Mouse (Mus musculus): Measurements from ENCODE around the gene Ubtd1. TPM values are rescaled to one million over a fixed set of nuclear protein-coding genes. Genes with fewer than 3 reads are reported as not detected.
A peak's percentile ranks its signal among the peaks of the same experiment; 100 is the strongest.

Gene Ubtd1
- polyA plus RNA-seq, 1 experiment from 2014 or later = 15.4 TPM

GRCm38 (mm10) chr19:42021681-42022541 lies 40.3 kb downstream of the Ubtd1 start:
- no peak for DNase-seq (ENCODE audit: low spot score)

GRCm38 (mm10) chr19:42022542-42022848 lies 40.9 kb downstream of the Ubtd1 start:
- DNase-seq (ENCODE audit: low spot score) = no peak

- DNase-seq (ENCODE audit: low spot score) = peak; percentile 67
Measured at GRCm38 (mm10) chr19:42026158-42026557, 44.6 kb downstream of the Ubtd1 start.

GRCm38 (mm10) chr19:42031112-42031511 lies 49.5 kb downstream of the Ubtd1 start:
- DNase-seq (ENCODE audit: low spot score) = peak; percentile 36

- DNase-seq (ENCODE audit: low spot score) = no peak
Measured at GRCm38 (mm10) chr19:42033611-42034010, 52.0 kb downstream of the Ubtd1 start.

GRCm38 (mm10) chr19:42034146-42034775 lies 52.7 kb downstream of the Ubtd1 start:
- no peak for DNase-seq (ENCODE audit: low spot score)

- DNase-seq (ENCODE audit: low spot score) = no peak
Measured at GRCm38 (mm10) chr19:42034881-42035455, 53.4 kb downstream of the Ubtd1 start.

- peak; percentile 73 for DNase-seq (ENCODE audit: low spot score)
Measured at GRCm38 (mm10) chr19:42035456-42036248, 54.1 kb downstream of the Ubtd1 start, which contains the start of gene Ankrd2. TSS of gene Ankrd2 (plus strand) at chr19:42036000.

GRCm38 (mm10) chr19:42036357-42036756 lies 54.8 kb downstream of the Ubtd1 start:
- no peak for DNase-seq (ENCODE audit: low spot score)

- no peak for DNase-seq (ENCODE audit: low spot score)
Measured at GRCm38 (mm10) chr19:42037167-42037702, 55.7 kb downstream of the Ubtd1 start.

GRCm38 (mm10) chr19:42038310-42038709 lies 56.7 kb downstream of the Ubtd1 start:
- DNase-seq (ENCODE audit: low spot score) = no peak

GRCm38 (mm10) chr19:42043988-42044387 lies 62.4 kb downstream of the Ubtd1 start:
- no peak for DNase-seq (ENCODE audit: low spot score)

- DNase-seq (ENCODE audit: low spot score) = peak; percentile 87
Measured at GRCm38 (mm10) chr19:42045269-42046102, 63.9 kb downstream of the Ubtd1 start, which contains the start of gene Hoga1. TSS of gene Hoga1 (plus strand) at chr19:42045610.

- no peak for DNase-seq (ENCODE audit: low spot score)
Measured at GRCm38 (mm10) chr19:42050251-42050650, 68.7 kb downstream of the Ubtd1 start.

GRCm38 (mm10) chr19:42051351-42051750 lies 69.8 kb downstream of the Ubtd1 start:
- DNase-seq (ENCODE audit: low spot score) = no peak

GRCm38 (mm10) chr19:42051948-42052347 lies 70.4 kb downstream of the Ubtd1 start, which contains the start of gene 4933411K16Rik:
TSS of gene 4933411K16Rik (plus strand) at chr19:42052248.
- DNase-seq (ENCODE audit: low spot score) = no peak

GRCm38 (mm10) chr19:42054255-42054654 lies 72.7 kb downstream of the Ubtd1 start:
- DNase-seq (ENCODE audit: low spot score) = no peak

- no peak for DNase-seq (ENCODE audit: low spot score)
Measured at GRCm38 (mm10) chr19:42055881-42056280, 74.3 kb downstream of the Ubtd1 start.

- DNase-seq (ENCODE audit: low spot score) = no peak
Measured at GRCm38 (mm10) chr19:42056719-42057409, 75.3 kb downstream of the Ubtd1 start.

GRCm38 (mm10) chr19:42058426-42058825 lies 76.9 kb downstream of the Ubtd1 start:
- DNase-seq (ENCODE audit: low spot score) = no peak

Measured in thymus, postnatal 0 days (tissue).